Mouse (Mus musculus) heart, adult 2 months (tissue): ENCODE measurements around the gene Sv2c.
A peak's percentile ranks its signal among the peaks of the same experiment; 100 is the strongest.

Experiments
- CTCF ChIP-seq: fragments of 200-600 bp; IDR thresholded peaks from 2 replicates; pipeline ENCODE4 v1.8.1; 2022; ENCODE audit warnings: antibody characterized with exemption, mild to moderate bottlenecking, moderate library complexity
- EP300 ChIP-seq: fragments of 200-500 bp; IDR thresholded peaks from 2 replicates; pipeline ENCODE4 v1.6.1; 2011; ENCODE audit warnings: low read depth, low read length, control low read depth; ENCODE audit not compliant: insufficient read depth

GRCm38 (mm10) chr13:95951098-95951894, 181.1 kb downstream of the Sv2c start:
- TF ChIP-seq EP300 (no peak), CTCF (peak; percentile 33)
